Mouse (Mus musculus): Measurements from ENCODE around the gene Gm9747. TPM values are rescaled to one million over a fixed set of nuclear protein-coding genes. Genes with fewer than 3 reads are reported as not detected.

The Gm9747 gene
- polyA plus RNA-seq, 1 experiment from 2014 or later = 4.0 TPM

- 56% methylated on average over 3 of the region's 3 CpGs for whole genome bisulfite sequencing (ENCODE audit: insufficient replicate concordance)
- no peak for ATAC-seq
- Histone ChIP-seq H3K9me3 (replicated peaks) (no peaks in the 10 kb centered on the region), H3K9ac (no peak overlapping the region), H3K4me3 (no peak overlapping the region), H3K27ac (0 out of 2 replicates have a peak overlapping the region, but pooled peaks have one; percentile 14), H3K36me3 (no peaks in the 10 kb centered on the region), H3K4me1 (no peaks in the 10 kb centered on the region), H3K4me2 (no peak overlapping the region), H3K27me3 (replicated peaks) (no peaks in the 10 kb centered on the region)
These were observed 1.7 kb downstream of the Gm9747 start for GRCm38 (mm10) chr1:82234616-82235015.

GRCm38 (mm10) chr1:82235455-82236104 lies 2.7 kb downstream of the Gm9747 start:
- Histone ChIP-seq H3K4me1 (no peaks in the 10 kb centered on the region), H3K9ac (no peak overlapping the region), H3K4me3 (no peak overlapping the region), H3K4me2 (no peak overlapping the region), H3K27ac (0 out of 2 replicates have a peak overlapping the region, but pooled peaks have one; percentile 14), H3K36me3 (no peaks in the 10 kb centered on the region), H3K9me3 (replicated peaks) (no peaks in the 10 kb centered on the region), H3K27me3 (replicated peaks) (no peaks in the 10 kb centered on the region)
- ATAC-seq = no peak
- WGBS (ENCODE audit: insufficient replicate concordance) = 58% methylated on average over 3 of the region's 3 CpGs

- Histone ChIP-seq H3K36me3 (no peaks in the 10 kb centered on the region), H3K4me3 (no peak overlapping the region), H3K27me3 (replicated peaks) (no peaks in the 10 kb centered on the region), H3K4me1 (no peaks in the 10 kb centered on the region), H3K4me2 (no peak overlapping the region), H3K9ac (no peak overlapping the region), H3K27ac (no peak overlapping the region), H3K9me3 (replicated peaks) (no peaks in the 10 kb centered on the region)
- no peak for ATAC-seq
- WGBS (ENCODE audit: insufficient replicate concordance) = 57% methylated on average over 4 of the region's 4 CpGs
These were observed 5.3 kb downstream of the Gm9747 start for GRCm38 (mm10) chr1:82238245-82238644.

- ATAC-seq = no peak
- H3K27me3 ChIP-seq (replicated peaks) = no peaks in the 10 kb centered on the region
- no peaks in the 10 kb centered on the region for H3K9me3 ChIP-seq (replicated peaks)
- H3K36me3 ChIP-seq = no peaks in the 10 kb centered on the region
- 82% methylated on average over 3 of the region's 3 CpGs for WGBS (ENCODE audit: insufficient replicate concordance)
- no peak overlapping the region for H3K9ac ChIP-seq
- H3K4me1 ChIP-seq = no peaks in the 10 kb centered on the region
- H3K4me3 ChIP-seq = no peak overlapping the region
- no peak overlapping the region for H3K27ac ChIP-seq
- H3K4me2 ChIP-seq = no peak overlapping the region
These were observed 6.7 kb downstream of the Gm9747 start for GRCm38 (mm10) chr1:82239409-82240201.

GRCm38 (mm10) chr1:82243260-82243825 lies 10.4 kb downstream of the Gm9747 start:
- no peaks in the 10 kb centered on the region for H3K9me3 ChIP-seq (replicated peaks)
- no peaks in the 10 kb centered on the region for H3K27me3 ChIP-seq (replicated peaks)
- no peak overlapping the region for H3K4me2 ChIP-seq
- H3K27ac ChIP-seq = no peak overlapping the region
- ATAC-seq = no peak
- 62% methylated on average over 6 of the region's 6 CpGs for WGBS (ENCODE audit: insufficient replicate concordance)
- H3K4me3 ChIP-seq = no peak overlapping the region
- H3K9ac ChIP-seq = no peak overlapping the region
- H3K36me3 ChIP-seq = no peaks in the 10 kb centered on the region
- H3K4me1 ChIP-seq = peaks cover 5% of the 10 kb centered on the region; the same call in 1 of the 2 replicates

- Histone ChIP-seq H3K4me3 (no peak overlapping the region), H3K9me3 (replicated peaks) (no peaks in the 10 kb centered on the region), H3K4me1 (peaks cover 5% of the 10 kb centered on the region; the same call in 1 of the 2 replicates), H3K36me3 (no peaks in the 10 kb centered on the region), H3K27ac (no peak overlapping the region), H3K9ac (no peak overlapping the region), H3K4me2 (no peak overlapping the region), H3K27me3 (replicated peaks) (no peaks in the 10 kb centered on the region)
- ATAC-seq = no peak
- 59% methylated on average over 5 of the region's 5 CpGs for WGBS (ENCODE audit: insufficient replicate concordance)
These were observed 12.1 kb downstream of the Gm9747 start for GRCm38 (mm10) chr1:82245002-82245401.

- Histone ChIP-seq H3K4me1 (peaks cover 5% of the 10 kb centered on the region; the same call in 1 of the 2 replicates), H3K4me2 (no peak overlapping the region), H3K27ac (no peak overlapping the region), H3K9me3 (replicated peaks) (no peaks in the 10 kb centered on the region), H3K36me3 (no peaks in the 10 kb centered on the region), H3K27me3 (replicated peaks) (no peaks in the 10 kb centered on the region), H3K9ac (no peak overlapping the region), H3K4me3 (no peak overlapping the region)
- WGBS (ENCODE audit: insufficient replicate concordance) = 60% methylated on average over 10 of the region's 10 CpGs
- ATAC-seq = no peak
These were observed 14.5 kb downstream of the Gm9747 start for GRCm38 (mm10) chr1:82247221-82247951.

- Histone ChIP-seq H3K27me3 (replicated peaks) (no peaks in the 10 kb centered on the region), H3K9ac (no peak overlapping the region), H3K36me3 (no peaks in the 10 kb centered on the region), H3K4me1 (no peaks in the 10 kb centered on the region), H3K27ac (no peak overlapping the region), H3K4me2 (no peak overlapping the region), H3K4me3 (no peak overlapping the region), H3K9me3 (replicated peaks) (no peaks in the 10 kb centered on the region)
- no peak for ATAC-seq
- 69% methylated on average over 9 of the region's 9 CpGs for WGBS (ENCODE audit: insufficient replicate concordance)
These were observed 21.0 kb downstream of the Gm9747 start for GRCm38 (mm10) chr1:82253789-82254445.

GRCm38 (mm10) chr1:82257457-82257856 lies 24.5 kb downstream of the Gm9747 start:
- H3K4me1 ChIP-seq = no peaks in the 10 kb centered on the region
- H3K36me3 ChIP-seq = no peaks in the 10 kb centered on the region
- H3K27me3 ChIP-seq (replicated peaks) = no peaks in the 10 kb centered on the region
- 57% methylated on average over 5 of the region's 5 CpGs for WGBS (ENCODE audit: insufficient replicate concordance)
- H3K4me3 ChIP-seq = no peak overlapping the region
- no peak overlapping the region for H3K27ac ChIP-seq
- no peak overlapping the region for H3K4me2 ChIP-seq
- H3K9ac ChIP-seq = no peak overlapping the region
- no peak for ATAC-seq
- H3K9me3 ChIP-seq (replicated peaks) = no peaks in the 10 kb centered on the region

GRCm38 (mm10) chr1:82258331-82258730 lies 25.4 kb downstream of the Gm9747 start:
- no peak overlapping the region for H3K4me3 ChIP-seq
- ATAC-seq = no peak
- no peaks in the 10 kb centered on the region for H3K4me1 ChIP-seq
- no peak overlapping the region for H3K9ac ChIP-seq
- H3K27me3 ChIP-seq (replicated peaks) = no peaks in the 10 kb centered on the region
- H3K9me3 ChIP-seq (replicated peaks) = no peaks in the 10 kb centered on the region
- H3K4me2 ChIP-seq = no peak overlapping the region
- no peak overlapping the region for H3K27ac ChIP-seq
- no peaks in the 10 kb centered on the region for H3K36me3 ChIP-seq
- WGBS (ENCODE audit: insufficient replicate concordance) = 63% methylated on average over 7 of the region's 7 CpGs

- ATAC-seq = no peak
- Histone ChIP-seq H3K4me1 (no peaks in the 10 kb centered on the region), H3K4me2 (no peak overlapping the region)
These were observed 27.1 kb downstream of the Gm9747 start for GRCm38 (mm10) chr1:82260055-82260454.

More at GRCm38 (mm10) chr1:82260055-82260454, 27.1 kb downstream of the Gm9747 start:
- Histone ChIP-seq H3K36me3 (no peaks in the 10 kb centered on the region), H3K9ac (no peak overlapping the region), H3K4me3 (no peak overlapping the region), H3K27ac (no peak overlapping the region), H3K9me3 (replicated peaks) (no peaks in the 10 kb centered on the region), H3K27me3 (replicated peaks) (no peaks in the 10 kb centered on the region)
- 53% methylated on average over 3 of the region's 3 CpGs for WGBS (ENCODE audit: insufficient replicate concordance)
